Mouse (Mus musculus) bone marrow, adult 2 months (tissue): ENCODE data around the gene Miga2.

ENCODE experiments used
- CTCF ChIP-seq: fragments of 200-500 bp; IDR thresholded peaks from 2 replicates; pipeline ENCODE4 v1.5.1; 2011; ENCODE audit warnings: low read length, control low read depth; ENCODE audit not compliant: control insufficient read depth, insufficient read depth
- POLR2A ChIP-seq: fragments of 200-500 bp; IDR thresholded peaks from 2 replicates; pipeline ENCODE4 v1.6.1; 2011; ENCODE audit warnings: low read depth, mild to moderate bottlenecking, control low read depth, low read length, borderline replicate concordance; ENCODE audit not compliant: control insufficient read depth

DNA sequence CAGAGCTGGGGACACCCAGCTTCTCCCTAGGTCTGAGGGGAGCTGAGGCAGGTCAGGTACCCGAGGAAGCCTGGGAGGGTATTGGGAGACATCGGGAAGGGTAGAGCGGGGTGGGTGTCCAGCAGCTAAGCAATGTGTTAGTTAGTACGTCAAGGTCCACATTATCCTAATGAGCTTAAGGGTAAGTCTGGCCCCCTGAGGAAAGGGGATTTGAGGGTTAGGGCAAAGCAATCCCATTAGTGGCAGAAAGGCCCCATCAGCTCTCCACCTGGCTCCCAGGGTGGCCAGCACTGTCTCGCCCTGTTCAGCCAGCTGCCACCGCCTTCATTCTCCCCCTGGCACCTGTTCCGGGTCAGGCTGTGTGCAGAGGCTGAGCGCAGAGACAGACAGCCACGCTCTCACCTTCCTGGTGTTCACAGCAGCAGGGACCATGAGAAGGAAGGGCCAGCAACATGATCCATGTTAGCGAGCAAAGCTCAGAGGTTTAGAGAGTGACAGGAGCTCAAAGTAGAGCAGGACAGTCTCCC, 34.0 kb downstream of the Miga2 start:
- TF ChIP-seq POLR2A (no peak), CTCF (no peak)
